Mouse (Mus musculus) heart, adult 2 months (tissue): ENCODE data around the gene Ppp2r5c. TPM values are rescaled to one million over a fixed set of nuclear protein-coding genes. Genes with fewer than 3 reads are reported as not detected.

Source experiments
- DNase-seq, 2 experiments: peaks; one replicate each; pipeline ENCODE4 v3.0.0; 2021
- H3K27ac ChIP-seq: fragments of 200-600 bp; 2 replicates; pipeline ENCODE4 v1.8.1; 2022
- H3K27me3 ChIP-seq: fragments of 200-500 bp; 2 replicates; pipeline ENCODE4 v1.6.1; 2012; ENCODE audit warnings: mild to moderate bottlenecking, low read length, inconsistent platforms, mixed read lengths; ENCODE audit not compliant: control insufficient read depth, insufficient read depth
- H3K36me3 ChIP-seq: fragments of 200-500 bp; 2 replicates; pipeline ENCODE4 v1.6.1; 2012; ENCODE audit warnings: low read length, inconsistent platforms; ENCODE audit not compliant: control insufficient read depth, insufficient read depth
- H3K4me1 ChIP-seq: fragments of 200-500 bp; 2 replicates; pipeline ENCODE4 v1.6.1; 2011; ENCODE audit warnings: low read length; ENCODE audit not compliant: control insufficient read depth, insufficient read depth
- H3K4me3 ChIP-seq: fragments of 200-600 bp; 2 replicates; pipeline ENCODE4 v1.8.1; 2022
- H3K79me2 ChIP-seq: fragments of 200-500 bp; replicated peaks from 2 replicates; pipeline ENCODE4 v1.6.1; 2012; ENCODE audit warnings: mild to moderate bottlenecking, inconsistent platforms, low read length, moderate library complexity, mixed read lengths; ENCODE audit not compliant: control insufficient read depth, insufficient read depth
- H3K9ac ChIP-seq: fragments of 200-500 bp; 2 replicates; pipeline ENCODE4 v1.6.1; 2012; ENCODE audit warnings: low read depth, mild to moderate bottlenecking, control low read depth, inconsistent platforms, low read length, mixed read lengths
- CTCF ChIP-seq: fragments of 200-600 bp; IDR thresholded peaks from 2 replicates; pipeline ENCODE4 v1.8.1; 2022; ENCODE audit warnings: antibody characterized with exemption, mild to moderate bottlenecking, moderate library complexity
- EP300 ChIP-seq: fragments of 200-500 bp; IDR thresholded peaks from 2 replicates; pipeline ENCODE4 v1.6.1; 2011; ENCODE audit warnings: low read depth, low read length, control low read depth; ENCODE audit not compliant: insufficient read depth
- POLR2A ChIP-seq: fragments of 200-500 bp; IDR thresholded peaks from 2 replicates; pipeline ENCODE4 v1.6.1; 2011; ENCODE audit warnings: mild to moderate bottlenecking, low read depth, low read length, control low read depth; ENCODE audit not compliant: insufficient read depth
- WGBS: fragments of 180-500 bp; shearing (Covaris S2); methylation state at CpG from one replicate; pipeline ENCODE4 v1.1.7; 2018; 5-methylcytosine and 5-hydroxymethylcytosine counted together
- intact Hi-C: fragments of 180-260 bp; cut with DNase I; formaldehyde crosslinking; loops from one replicate; pipeline ENCODE4 v1.15.1; 2025
- polyA plus RNA-seq: library from polyadenylated mRNA; depleted of rRNA; stranded (reverse); fragments of >200 nt; gene quantifications from 2 replicates; pipeline ENCODE4 v1.2.3, GENCODE M21; 2012
- total RNA-seq, 2 experiments: library from RNA; stranded (reverse); gene quantifications; 2 replicates each; pipeline ENCODE4 v1.2.3; 2021

Gene Ppp2r5c
- total and polyA plus RNA-seq, 3 experiments = 41.7 to 93.7 (median 90.9) TPM

DNA sequence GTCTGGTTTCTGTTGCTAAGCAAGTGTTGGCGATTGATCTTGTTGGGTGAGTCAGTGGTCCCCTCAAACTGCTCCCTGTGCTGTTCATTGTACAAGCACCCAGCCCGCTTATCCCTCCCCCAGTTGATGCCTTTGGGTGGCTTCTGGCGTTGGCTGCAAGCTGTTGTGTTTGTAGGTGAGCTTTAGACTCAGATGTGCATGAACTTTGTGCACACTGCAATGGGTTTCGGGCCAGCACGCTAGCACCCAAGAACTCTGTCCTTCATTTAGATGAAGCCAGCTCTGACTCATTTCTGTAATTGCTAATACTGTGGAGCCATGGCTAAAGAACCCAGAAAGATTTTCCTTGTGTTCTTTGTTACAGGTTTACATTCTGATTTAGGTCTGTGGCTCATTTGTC lies 88.4 kb downstream of the Ppp2r5c start:
- Histone ChIP-seq H3K9ac (no peak overlapping the region), H3K36me3 (0 out of 2 replicates have a peak, but pooled peaks cover 3% of the 10 kb centered on the region), H3K27ac (no peak overlapping the region), H3K4me3 (no peak overlapping the region), H3K4me1 (peaks cover 4% of the 10 kb centered on the region), H3K79me2 (peaks cover 6% of the 10 kb centered on the region), H3K27me3 (no peaks in the 10 kb centered on the region)
- TF ChIP-seq CTCF (no peak), EP300 (no peak), POLR2A (no peak)
- 88% methylated on average over 5 of the region's 5 CpGs for WGBS
- intact Hi-C loops = loop anchor here (2.0 kb wide), 1 partner anchor 17 kb away; no protein-coding TSS in a partner anchor
- DNase-seq = no peak

- intact Hi-C loops = loop anchor here (2.0 kb wide), 1 partner anchor 77 kb away; no protein-coding TSS in a partner anchor
- Histone ChIP-seq H3K79me2 (peaks cover 5% of the 10 kb centered on the region), H3K36me3 (0 out of 2 replicates have a peak, but pooled peaks cover 3% of the 10 kb centered on the region), H3K27me3 (no peaks in the 10 kb centered on the region), H3K27ac (peak overlapping the region; percentile 71), H3K9ac (no peak overlapping the region), H3K4me3 (no peak overlapping the region), H3K4me1 (peaks cover 4% of the 10 kb centered on the region; the same call in 1 of the 2 replicates)
- DNase-seq = peak in 1 of 2 experiments; percentile 58
- TF ChIP-seq EP300 (peak; percentile 69; the same call in 1 of the 2 replicates), CTCF (no peak)
- 58% methylated on average over 8 of the region's 8 CpGs for WGBS
These were observed 90.8 kb downstream of the Ppp2r5c start for GRCm38 (mm10) chr12:110537751-110538150.

GRCm38 (mm10) chr12:110539346-110539745 lies 92.4 kb downstream of the Ppp2r5c start:
- peaks cover 2% of the 10 kb centered on the region; the same call in 1 of the 2 replicates for H3K4me1 ChIP-seq
- intact Hi-C loops = no loop called here
- H3K9ac ChIP-seq = no peak overlapping the region
- H3K79me2 ChIP-seq = peaks cover 3% of the 10 kb centered on the region; the same call in 1 of the 2 replicates
- DNase-seq = no peak
- no peak overlapping the region for H3K27ac ChIP-seq
- no peaks in the 10 kb centered on the region for H3K36me3 ChIP-seq
- no peak overlapping the region for H3K4me3 ChIP-seq
- WGBS = 92% methylated on average over 10 of the region's 10 CpGs
- H3K27me3 ChIP-seq = no peaks in the 10 kb centered on the region
- TF ChIP-seq CTCF (no peak), EP300 (no peak), POLR2A (no peak)

DNA sequence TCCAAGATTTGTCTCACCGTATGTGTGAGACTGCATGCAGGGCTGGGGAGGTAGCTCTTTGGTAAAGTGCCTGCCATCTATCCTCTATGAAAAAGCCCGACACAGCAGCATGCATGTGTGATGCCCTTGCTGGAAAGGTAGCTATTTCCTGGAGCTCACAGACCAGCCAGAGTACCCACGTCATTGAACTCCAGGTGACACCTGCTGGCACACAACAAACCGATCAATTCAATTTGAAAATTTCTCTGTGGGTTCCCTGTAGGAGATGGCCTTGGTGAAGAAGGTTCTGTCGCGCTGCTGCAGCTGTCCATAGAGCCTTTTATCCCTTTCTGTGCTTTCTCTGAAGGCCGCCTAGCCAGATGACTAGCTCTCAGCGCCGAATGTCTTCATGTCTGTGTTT lies 92.9 kb downstream of the Ppp2r5c start:
- Histone ChIP-seq H3K27ac (no peak overlapping the region), H3K36me3 (no peaks in the 10 kb centered on the region), H3K27me3 (no peaks in the 10 kb centered on the region), H3K9ac (no peak overlapping the region), H3K79me2 (peaks cover 3% of the 10 kb centered on the region; the same call in 1 of the 2 replicates), H3K4me3 (no peak overlapping the region), H3K4me1 (peaks cover 2% of the 10 kb centered on the region; the same call in 1 of the 2 replicates)
- intact Hi-C loops = no loop called here
- no peak for TF ChIP-seq EP300
- TF ChIP-seq POLR2A = no peak
- peak; percentile 24 for TF ChIP-seq CTCF
- DNase-seq = no peak
- 83% methylated on average over 9 of the region's 9 CpGs for WGBS

DNA sequence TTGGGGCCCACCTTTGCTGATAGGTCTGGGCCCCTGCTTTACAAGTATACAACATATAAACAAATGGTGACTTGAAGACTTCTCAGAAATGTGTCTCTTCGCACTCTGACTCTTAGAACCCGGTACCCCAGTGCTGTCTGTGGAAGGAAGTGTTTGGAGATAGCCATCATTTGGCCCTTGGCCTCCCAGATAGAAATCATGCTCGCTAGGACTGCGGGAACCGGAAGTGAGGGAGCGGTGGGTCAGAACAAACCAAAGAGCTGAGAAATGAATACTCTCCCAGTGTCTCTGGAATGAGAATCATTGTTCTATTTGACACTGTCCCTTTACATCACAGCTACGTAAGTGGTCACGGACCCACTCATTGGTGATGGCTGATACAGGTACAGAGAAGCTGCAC lies 93.4 kb downstream of the Ppp2r5c start:
- 57% methylated on average over 8 of the region's 8 CpGs for WGBS
- peaks cover 3% of the 10 kb centered on the region; the same call in 1 of the 2 replicates for H3K79me2 ChIP-seq
- H3K27ac ChIP-seq = no peak overlapping the region
- intact Hi-C loops = no loop called here
- no peak for TF ChIP-seq POLR2A
- TF ChIP-seq EP300 = no peak
- TF ChIP-seq CTCF = no peak
- no peak for DNase-seq
- no peaks in the 10 kb centered on the region for H3K36me3 ChIP-seq
- H3K4me3 ChIP-seq = no peak overlapping the region
- no peak overlapping the region for H3K9ac ChIP-seq
- peaks cover 2% of the 10 kb centered on the region; the same call in 1 of the 2 replicates for H3K4me1 ChIP-seq
- no peaks in the 10 kb centered on the region for H3K27me3 ChIP-seq

GRCm38 (mm10) chr12:110541001-110541400 lies 94.1 kb downstream of the Ppp2r5c start:
- H3K4me3 ChIP-seq = no peak overlapping the region
- WGBS = 70% methylated on average over 8 of the region's 8 CpGs

More at GRCm38 (mm10) chr12:110541001-110541400, 94.1 kb downstream of the Ppp2r5c start:
- intact Hi-C loops = no loop called here
- Histone ChIP-seq H3K4me1 (peaks cover 2% of the 10 kb centered on the region; the same call in 1 of the 2 replicates), H3K27ac (no peak overlapping the region), H3K27me3 (no peaks in the 10 kb centered on the region), H3K9ac (no peak overlapping the region), H3K79me2 (peaks cover 3% of the 10 kb centered on the region; the same call in 1 of the 2 replicates), H3K36me3 (no peaks in the 10 kb centered on the region)
- no peak for DNase-seq
- TF ChIP-seq EP300 = no peak
- TF ChIP-seq CTCF = no peak
- TF ChIP-seq POLR2A = no peak
